ENCODE assay signal across 5 mouse cellular contexts in the genomic region with DNA sequence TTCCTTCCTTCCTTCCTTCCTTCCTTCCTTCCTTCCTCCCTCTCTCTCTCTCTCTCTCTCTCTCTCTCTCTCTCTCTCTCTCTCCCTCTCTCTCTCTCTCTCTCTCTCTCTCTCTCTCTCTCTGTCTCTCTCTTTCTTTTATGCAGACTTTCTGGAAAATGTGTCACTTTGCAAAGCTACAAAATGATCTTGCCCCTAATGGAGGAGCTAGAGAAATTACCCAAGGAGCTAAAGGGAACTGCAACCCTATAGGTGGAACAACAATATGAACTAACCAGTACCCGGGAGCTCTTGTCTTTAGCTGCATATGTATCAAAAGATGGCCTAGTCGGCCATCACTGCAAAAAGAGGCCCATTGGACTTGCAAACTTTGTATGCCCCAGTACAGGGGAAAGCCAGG. TPM values are rescaled to one million over a fixed set of nuclear protein-coding genes. Genes with fewer than 3 reads are reported as not detected.
"Had no signal": no experiment of that assay in that cellular context is flagged by ENCODE, and none has a peak within 500 bp of the region (broad histone marks: within the 10 kb centered on the region; RNA-seq: fewer than 3 reads in every experiment).

Nek10 (plus strand) TSS at position 301 of the 400 bp plus-strand sequence.

RNA-seq across cellular contexts. Expression of gene Nek10, which starts in this region (rescaled TPM):
- polyA plus RNA-seq: intestine, postnatal 0 days; kidney, adult 2 months; kidney, embryonic 14.5 days; liver, embryonic 11.5 days; liver, postnatal 0 days had no signal
